Mouse (Mus musculus) forebrain, embryonic 13.5 days (tissue): Measurements from ENCODE around the gene Atp5d. TPM values are rescaled to one million over a fixed set of nuclear protein-coding genes. Genes with fewer than 3 reads are reported as not detected.

Source experiments
- ATAC-seq: fragments of 200-750 bp; cut with Nextera tagmentation; 2 replicates; pipeline ENCODE4 v1.8.0; 2017
- H3K27ac ChIP-seq: fragments of 300-500 bp; sonication (generic); 2 replicates; pipeline ENCODE4 v1.5.1; 2015; ENCODE audit warnings: inconsistent platforms, mild to moderate bottlenecking, moderate library complexity
- H3K27me3 ChIP-seq: fragments of 300-500 bp; sonication (generic); 2 replicates; pipeline ENCODE4 v1.6.1; 2015; ENCODE audit warnings: mild to moderate bottlenecking, inconsistent platforms
- H3K36me3 ChIP-seq: fragments of 300-500 bp; sonication (generic); 2 replicates; pipeline ENCODE4 v1.6.1; 2015; ENCODE audit warnings: mild to moderate bottlenecking, inconsistent platforms; ENCODE audit not compliant: poor library complexity, severe bottlenecking
- H3K4me1 ChIP-seq: fragments of 300-500 bp; sonication (generic); 2 replicates; pipeline ENCODE4 v1.6.1; 2015; ENCODE audit warnings: inconsistent platforms
- H3K4me2 ChIP-seq: fragments of 300-500 bp; sonication (generic); 2 replicates; pipeline ENCODE4 v1.6.1; 2015; ENCODE audit warnings: inconsistent platforms, mild to moderate bottlenecking, moderate library complexity
- H3K4me3 ChIP-seq: fragments of 300-500 bp; sonication (generic); 2 replicates; pipeline ENCODE4 v1.5.1; 2015; ENCODE audit warnings: mild to moderate bottlenecking, inconsistent platforms
- H3K9ac ChIP-seq: fragments of 300-500 bp; sonication (generic); 2 replicates; pipeline ENCODE4 v1.6.1; 2015; ENCODE audit warnings: mild to moderate bottlenecking, inconsistent platforms
- H3K9me3 ChIP-seq: fragments of 300-500 bp; sonication (generic); replicated peaks from 2 replicates; pipeline ENCODE4 v1.6.1; 2016; ENCODE audit warnings: inconsistent platforms
- WGBS: fragments of 180-500 bp; shearing (Covaris S2); methylation state at CpG from one replicate; pipeline ENCODE4 v1.1.7; 2015; 5-methylcytosine and 5-hydroxymethylcytosine counted together
- polyA plus RNA-seq: library from polyadenylated mRNA; unstranded; fragments of >200 nt; fragmentation: Nextera tagmentation; extraction: Ambion mirVana; gene quantifications from 2 replicates; pipeline ENCODE4 v1.2.1, GENCODE M21; 2015

Atp5d gene
- polyA plus RNA-seq, 1 experiment from 2014 or later, result 459 TPM

DNA sequence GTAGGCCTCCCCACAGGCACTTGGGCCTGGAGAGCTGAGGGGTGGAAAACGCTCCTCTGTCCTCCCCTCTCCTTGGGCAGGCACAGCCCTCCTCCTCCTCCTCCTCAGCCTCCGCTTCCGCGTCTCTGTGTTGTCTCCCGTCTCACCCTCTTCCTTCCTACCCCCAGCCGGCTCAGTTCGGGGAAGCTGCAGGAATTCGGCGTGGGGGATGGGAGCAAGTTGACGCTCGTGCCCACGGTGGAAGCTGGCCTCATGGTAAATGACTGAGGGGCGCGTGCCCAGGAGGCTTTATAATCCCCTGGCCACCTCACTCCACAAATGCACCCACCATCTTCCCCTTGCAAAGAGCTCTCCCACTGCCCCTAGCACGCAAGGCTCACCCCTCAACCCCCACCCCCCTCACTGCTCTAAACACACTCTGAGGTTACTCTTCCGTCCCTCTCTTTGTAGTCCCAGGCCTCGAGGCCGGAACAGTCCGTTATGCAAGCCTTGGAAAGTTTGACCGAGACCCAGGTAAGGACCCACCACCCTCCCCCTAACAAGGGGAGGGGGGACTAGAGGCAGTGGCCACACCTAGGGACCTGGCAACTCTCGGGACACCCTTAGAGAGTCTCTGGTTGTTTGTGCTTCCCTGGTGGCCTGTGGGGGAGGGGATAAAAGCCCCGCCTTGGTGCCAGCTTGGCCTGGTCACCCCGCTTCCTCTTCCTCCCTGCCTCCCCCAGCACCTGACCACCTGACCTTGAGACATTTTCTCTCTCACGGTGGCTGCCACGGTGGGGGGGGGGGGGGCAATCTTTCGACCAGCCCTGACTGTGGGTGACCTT is 13.0 kb downstream of the Atp5d start:
- Histone ChIP-seq H3K27ac (peak overlapping the region; percentile 100), H3K4me1 (peaks cover 62% of the 10 kb centered on the region), H3K27me3 (no peaks in the 10 kb centered on the region), H3K9ac (peak overlapping the region; percentile 100), H3K4me3 (peak overlapping the region; percentile 99), H3K36me3 (peaks cover 54% of the 10 kb centered on the region), H3K9me3 (no peaks in the 10 kb centered on the region), H3K4me2 (peak overlapping the region; percentile 99)
- no peak for ATAC-seq
- WGBS, result under 1% methylated on average over 26 of the region's 26 CpGs

DNA sequence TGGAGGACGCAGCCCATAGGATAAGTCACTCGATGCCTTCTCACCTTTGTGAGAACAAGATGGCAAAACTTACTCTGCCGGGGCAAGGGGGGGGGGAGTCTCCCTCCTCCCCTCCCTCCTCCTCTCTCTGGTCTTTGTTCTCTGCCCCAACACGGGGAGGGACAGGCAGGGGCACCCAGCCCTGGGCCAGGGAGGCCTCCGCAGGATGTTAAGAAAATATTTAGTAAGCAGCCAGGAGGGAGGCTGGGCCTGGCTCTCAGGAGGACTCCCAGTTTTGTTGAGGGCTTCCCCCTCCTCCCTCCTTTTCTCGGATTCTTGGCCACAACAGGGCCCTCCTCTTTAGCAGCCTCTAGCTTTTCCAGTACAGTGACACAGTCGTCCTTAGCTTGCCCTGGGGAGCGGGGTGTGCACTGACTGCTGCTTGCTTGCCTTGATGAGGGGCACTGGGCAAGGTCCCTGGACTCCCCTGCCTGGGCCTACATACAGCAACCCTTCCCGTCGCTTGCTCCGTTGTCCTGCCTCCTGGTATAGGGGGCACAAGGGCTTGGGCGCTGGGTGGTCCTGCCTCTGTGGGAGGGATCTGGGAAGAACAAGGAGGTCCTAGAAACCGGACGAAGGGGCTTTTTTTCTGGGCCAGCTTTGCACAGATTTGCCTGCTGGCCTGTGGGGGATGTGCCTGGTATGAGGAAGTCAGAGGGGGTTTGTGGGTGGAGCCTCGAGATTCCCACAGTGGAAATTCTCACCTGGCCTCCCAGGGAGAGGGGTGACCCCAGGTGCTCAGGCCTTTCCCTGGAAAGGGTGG is 13.8 kb downstream of the Atp5d start:
- peaks cover 62% of the 10 kb centered on the region for H3K36me3 ChIP-seq
- peak overlapping the region; percentile 100 for H3K27ac ChIP-seq
- ATAC-seq, result no peak
- peak overlapping the region; percentile 100 for H3K9ac ChIP-seq
- 5% methylated on average over 15 of the region's 15 CpGs for WGBS
- H3K4me2 ChIP-seq, result peak overlapping the region; percentile 99
- peak overlapping the region; percentile 99 for H3K4me3 ChIP-seq
- H3K9me3 ChIP-seq, result no peaks in the 10 kb centered on the region
- no peaks in the 10 kb centered on the region for H3K27me3 ChIP-seq
- peaks cover 66% of the 10 kb centered on the region for H3K4me1 ChIP-seq

DNA sequence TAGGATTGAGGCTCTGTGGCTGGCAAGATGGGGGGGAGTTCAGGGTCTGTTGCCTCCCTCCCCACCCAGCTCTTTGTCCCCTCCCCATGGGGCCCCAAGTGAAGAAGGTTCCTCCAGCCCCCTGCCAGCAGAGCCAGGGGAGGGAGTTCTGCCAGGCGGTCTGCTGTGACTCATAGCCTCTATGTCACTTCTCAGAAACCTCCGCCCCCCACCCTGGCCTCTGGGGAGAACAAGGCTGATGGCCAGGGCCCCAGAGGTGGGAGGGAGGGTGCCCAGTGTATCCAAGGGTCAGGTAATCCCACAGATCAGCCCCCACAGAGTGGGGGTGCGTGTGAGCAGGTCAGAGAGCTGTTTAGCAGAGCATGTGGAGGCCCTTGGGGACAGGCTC is 14.4 kb downstream of the Atp5d start:
- peak overlapping the region; percentile 99 for H3K4me2 ChIP-seq
- H3K4me3 ChIP-seq, result peak overlapping the region; percentile 99
- H3K27ac ChIP-seq, result peak overlapping the region; percentile 100
- peaks cover 64% of the 10 kb centered on the region for H3K4me1 ChIP-seq
- 33% methylated on average over 3 of the region's 3 CpGs for WGBS
- H3K36me3 ChIP-seq, result peaks cover 66% of the 10 kb centered on the region
- no peak for ATAC-seq
- H3K27me3 ChIP-seq, result no peaks in the 10 kb centered on the region
- H3K9ac ChIP-seq, result peak overlapping the region; percentile 100
- H3K9me3 ChIP-seq, result no peaks in the 10 kb centered on the region

DNA sequence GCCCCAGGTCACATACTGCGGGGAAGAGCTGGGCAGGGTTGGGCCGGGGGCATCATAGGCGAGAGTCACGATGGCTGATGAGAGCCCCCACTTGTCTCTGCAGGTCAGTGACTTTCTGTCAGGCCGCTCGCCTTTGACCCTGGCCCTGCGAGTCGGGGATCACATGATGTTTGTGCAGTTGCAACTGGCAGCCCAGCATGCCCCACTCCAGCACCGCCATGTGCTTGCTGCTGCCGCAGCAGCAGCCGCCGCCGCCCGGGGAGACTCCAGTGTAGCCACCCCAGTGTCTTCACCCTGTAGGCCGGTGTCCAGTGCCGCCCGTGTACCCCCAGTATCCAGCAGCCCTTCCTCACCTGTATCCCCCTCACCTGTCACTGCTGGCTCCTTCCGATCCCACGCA is 15.3 kb downstream of the Atp5d start:
- H3K4me2 ChIP-seq, result peak overlapping the region; percentile 99
- H3K27me3 ChIP-seq, result no peaks in the 10 kb centered on the region
- peak overlapping the region; percentile 100 for H3K9ac ChIP-seq
- ATAC-seq, result no peak
- H3K4me3 ChIP-seq, result peak overlapping the region; percentile 99
- peaks cover 70% of the 10 kb centered on the region for H3K4me1 ChIP-seq
- H3K9me3 ChIP-seq, result no peaks in the 10 kb centered on the region
- 84% methylated on average over 19 of the region's 19 CpGs for WGBS
- H3K36me3 ChIP-seq, result peaks cover 74% of the 10 kb centered on the region
- H3K27ac ChIP-seq, result 0 out of 2 replicates have a peak overlapping the region, but pooled peaks have one; percentile 20

DNA sequence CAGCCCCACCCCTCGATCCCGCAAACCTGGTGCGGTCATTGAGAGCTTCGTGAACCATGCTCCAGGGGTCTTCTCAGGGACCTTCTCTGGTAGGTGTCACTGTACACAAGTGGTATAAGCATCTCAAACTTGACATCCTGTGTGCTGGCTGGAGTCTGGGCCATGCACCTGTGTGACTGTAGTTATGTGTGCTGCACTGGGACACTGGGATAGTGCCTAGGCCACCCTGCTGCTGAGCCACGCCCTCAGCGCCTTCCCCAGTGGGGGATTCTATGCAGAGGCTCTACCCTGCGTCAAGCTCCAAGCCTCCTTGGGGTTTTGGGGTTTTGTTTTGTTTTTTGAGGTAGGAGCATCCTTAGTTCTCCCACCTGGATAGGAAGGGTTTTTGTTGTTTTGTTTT is 16.0 kb downstream of the Atp5d start:
- H3K36me3 ChIP-seq, result peaks cover 75% of the 10 kb centered on the region
- no peaks in the 10 kb centered on the region for H3K9me3 ChIP-seq
- H3K4me1 ChIP-seq, result peaks cover 77% of the 10 kb centered on the region
- WGBS, result 87% methylated on average over 7 of the region's 7 CpGs
- ATAC-seq, result no peak
- 0 out of 2 replicates have a peak overlapping the region, but pooled peaks have one; percentile 20 for H3K27ac ChIP-seq
- H3K27me3 ChIP-seq, result no peaks in the 10 kb centered on the region
- peak overlapping the region; percentile 99; the same call in 1 of the 2 replicates for H3K4me2 ChIP-seq
- peak overlapping the region; percentile 100 for H3K9ac ChIP-seq
- 0 out of 2 replicates have a peak overlapping the region, but pooled peaks have one; percentile 99 for H3K4me3 ChIP-seq

DNA sequence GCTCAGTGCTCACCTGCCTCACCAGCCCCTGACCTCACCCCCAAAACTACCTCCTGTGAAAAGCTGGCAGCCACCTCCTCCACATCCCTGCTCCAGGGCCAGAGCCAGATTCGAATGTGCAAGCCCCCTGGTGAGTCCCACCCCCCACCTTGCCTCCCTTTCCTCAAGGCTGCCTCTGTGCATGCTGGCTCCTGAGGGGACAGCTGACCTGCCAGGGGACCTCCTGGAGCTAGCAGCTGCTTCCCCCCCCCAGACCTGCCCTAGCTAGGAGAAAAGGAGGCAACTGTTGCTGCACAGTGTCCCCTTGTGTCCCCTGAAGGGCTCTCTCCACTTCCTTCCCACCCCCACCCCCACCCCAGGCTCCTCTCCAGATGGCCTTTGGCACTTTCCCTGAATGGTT is 16.8 kb downstream of the Atp5d start:
- H3K9ac ChIP-seq, result peak overlapping the region; percentile 100

DNA sequence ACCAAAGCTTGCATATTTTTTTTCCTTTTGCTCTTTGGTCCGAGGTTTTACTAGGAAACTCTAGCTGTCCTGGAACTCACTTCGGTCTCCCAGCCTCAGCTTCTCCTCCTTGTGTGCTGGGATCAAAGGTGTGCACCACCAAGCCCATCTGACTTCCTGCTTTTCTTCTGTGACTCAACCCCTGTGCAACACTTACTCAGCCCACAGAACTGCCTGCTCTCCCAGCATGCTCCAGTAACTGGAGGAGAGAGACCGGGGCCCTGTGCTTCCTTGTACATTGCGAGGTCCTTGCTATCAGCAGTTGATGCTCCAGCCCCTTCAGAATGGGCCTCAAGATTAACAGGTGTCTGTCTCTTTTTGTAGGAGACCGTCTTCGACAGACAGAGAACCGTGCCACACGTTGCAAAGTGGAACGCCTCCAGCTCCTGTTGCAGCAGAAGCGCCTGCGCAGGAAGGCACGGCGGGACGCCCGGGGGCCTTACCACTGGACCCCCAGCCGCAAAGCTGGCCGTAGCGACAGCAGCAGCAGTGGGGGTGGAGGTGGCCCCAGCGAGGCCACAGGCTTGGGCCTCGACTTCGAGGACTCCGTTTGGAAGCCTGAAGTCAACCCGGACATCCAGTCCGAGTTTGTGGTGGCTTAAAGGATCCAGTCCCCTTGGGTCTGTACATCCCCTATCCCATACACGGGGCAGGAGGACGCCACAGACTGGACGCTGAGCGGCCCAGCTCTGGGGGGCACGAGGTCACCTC is 17.7 kb downstream of the Atp5d start:
- no peak for ATAC-seq
- Histone ChIP-seq H3K4me3 (0 out of 2 replicates have a peak overlapping the region, but pooled peaks have one; percentile 8), H3K27me3 (no peaks in the 10 kb centered on the region), H3K9ac (0 out of 2 replicates have a peak overlapping the region, but pooled peaks have one; percentile 43), H3K27ac (peak overlapping the region; percentile 89; the same call in 1 of the 2 replicates), H3K9me3 (no peaks in the 10 kb centered on the region), H3K4me1 (peaks cover 92% of the 10 kb centered on the region), H3K36me3 (peaks cover 74% of the 10 kb centered on the region), H3K4me2 (peak overlapping the region; percentile 19; the same call in 1 of the 2 replicates)
- 87% methylated on average over 29 of the region's 29 CpGs for WGBS

More for the DNA sequence above, 16.8 kb downstream of the Atp5d start:
- H3K4me3 ChIP-seq, result 0 out of 2 replicates have a peak overlapping the region, but pooled peaks have one; percentile 7
- H3K9me3 ChIP-seq, result no peaks in the 10 kb centered on the region
- 86% methylated on average over 1 of the region's 1 CpGs for WGBS
- peaks cover 83% of the 10 kb centered on the region for H3K4me1 ChIP-seq
- peak overlapping the region; percentile 36; the same call in 1 of the 2 replicates for H3K27ac ChIP-seq
- peak overlapping the region; percentile 10; the same call in 1 of the 2 replicates for H3K4me2 ChIP-seq
- ATAC-seq, result no peak
- peaks cover 75% of the 10 kb centered on the region for H3K36me3 ChIP-seq
- no peaks in the 10 kb centered on the region for H3K27me3 ChIP-seq

DNA sequence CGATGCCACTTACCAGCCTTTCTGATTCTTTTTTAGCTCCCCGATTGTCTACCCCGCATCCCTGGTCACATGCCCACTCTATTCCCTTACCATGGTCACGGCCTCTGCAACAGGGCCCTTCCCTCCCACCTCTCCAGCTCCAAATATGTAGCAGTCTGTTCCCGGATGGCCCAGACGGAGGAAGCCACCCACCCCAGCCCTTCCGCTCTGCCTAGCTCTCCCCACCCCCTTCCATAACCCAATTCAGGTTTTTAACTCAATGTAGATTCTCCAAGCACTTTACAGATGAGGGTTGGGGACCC is 18.3 kb downstream of the Atp5d start:
- ATAC-seq, result no peak
- Histone ChIP-seq H3K4me2 (peak overlapping the region; percentile 19; the same call in 1 of the 2 replicates), H3K36me3 (peaks cover 68% of the 10 kb centered on the region)

GRCm38 (mm10) chr10:80157141-80157929 is 18.9 kb downstream of the Atp5d start:
- Histone ChIP-seq H3K4me3 (peak overlapping the region; percentile 17; the same call in 1 of the 2 replicates), H3K36me3 (peaks cover 62% of the 10 kb centered on the region), H3K4me2 (0 out of 2 replicates have a peak overlapping the region, but pooled peaks have one; percentile 9), H3K9me3 (no peaks in the 10 kb centered on the region), H3K27ac (peak overlapping the region; percentile 89), H3K9ac (peak overlapping the region; percentile 43), H3K27me3 (no peaks in the 10 kb centered on the region), H3K4me1 (peaks cover 91% of the 10 kb centered on the region)
- no peak for ATAC-seq
- WGBS, result 56% methylated on average over 15 of the region's 15 CpGs

More for the DNA sequence above, 18.3 kb downstream of the Atp5d start:
- Histone ChIP-seq H3K27ac (peak overlapping the region; percentile 89; the same call in 1 of the 2 replicates), H3K9me3 (no peaks in the 10 kb centered on the region), H3K27me3 (no peaks in the 10 kb centered on the region), H3K9ac (peak overlapping the region; percentile 43; the same call in 1 of the 2 replicates), H3K4me1 (peaks cover 96% of the 10 kb centered on the region), H3K4me3 (0 out of 2 replicates have a peak overlapping the region, but pooled peaks have one; percentile 8)
- WGBS, result 65% methylated on average over 7 of the region's 7 CpGs

- Histone ChIP-seq H3K36me3 (peaks cover 51% of the 10 kb centered on the region), H3K9ac (peak overlapping the region; percentile 62; the same call in 1 of the 2 replicates), H3K27ac (peak overlapping the region; percentile 89), H3K4me1 (peaks cover 80% of the 10 kb centered on the region), H3K9me3 (no peaks in the 10 kb centered on the region), H3K4me3 (peak overlapping the region; percentile 43), H3K27me3 (no peaks in the 10 kb centered on the region), H3K4me2 (peak overlapping the region; percentile 68)
- ATAC-seq, result no peak
- WGBS, result 18% methylated on average over 18 of the region's 18 CpGs
Observed at GRCm38 (mm10) chr10:80158307-80158986, 20.0 kb downstream of the Atp5d start.
